Mouse (Mus musculus): ENCODE data around the gene Higd1b.
A peak's percentile ranks its signal among the peaks of the same experiment; 100 is the strongest.

Gene Higd1b

GRCm38 (mm10) chr11:102838126-102838525 is 2.5 kb downstream of the Higd1b start:
- DNase-seq (ENCODE audit: low spot score in 2 of 2) = no peak

GRCm38 (mm10) chr11:102838616-102839150 is 3.0 kb downstream of the Higd1b start:
- no peak for DNase-seq (ENCODE audit: low spot score in 2 of 2)

- no peak for DNase-seq (ENCODE audit: low spot score in 2 of 2)
These were observed 10.3 kb downstream of the Higd1b start for GRCm38 (mm10) chr11:102845926-102846325.

GRCm38 (mm10) chr11:102851883-102852282 is 16.2 kb downstream of the Higd1b start:
- peak in 1 of 2 experiments; percentile 38 for DNase-seq (ENCODE audit: low spot score in 2 of 2)

- DNase-seq (ENCODE audit: low spot score in 2 of 2) = no peak
These were observed 18.1 kb downstream of the Higd1b start for GRCm38 (mm10) chr11:102853760-102854159.

- no peak for DNase-seq (ENCODE audit: low spot score in 2 of 2)
These were observed 20.3 kb downstream of the Higd1b start for GRCm38 (mm10) chr11:102855941-102856340.

GRCm38 (mm10) chr11:102858951-102859350 is 23.3 kb downstream of the Higd1b start:
- peak in 1 of 2 experiments; percentile 28 for DNase-seq (ENCODE audit: low spot score in 2 of 2)

- DNase-seq (ENCODE audit: low spot score in 2 of 2) = peak; percentile 47 to 67
These were observed 24.3 kb downstream of the Higd1b start for GRCm38 (mm10) chr11:102859933-102860332.

GRCm38 (mm10) chr11:102864272-102864671 is 28.6 kb downstream of the Higd1b start:
- DNase-seq (ENCODE audit: low spot score in 2 of 2) = peak; percentile 41 to 70

GRCm38 (mm10) chr11:102874801-102875334 is 39.2 kb downstream of the Higd1b start:
- peak; percentile 57 to 77 for DNase-seq (ENCODE audit: low spot score in 2 of 2)

GRCm38 (mm10) chr11:102879558-102879957 is 43.9 kb downstream of the Higd1b start:
- DNase-seq (ENCODE audit: low spot score in 2 of 2) = no peak

GRCm38 (mm10) chr11:102880585-102881313 is 45.1 kb downstream of the Higd1b start, which contains the start of the genes Eftud2 and Ccdc103:
Gene Eftud2 (minus strand): TSS chr11:102880985.
Gene Ccdc103 (plus strand): TSS chr11:102881204.
- DNase-seq (ENCODE audit: low spot score in 2 of 2) = peak; percentile 95 to 97

- no peak for DNase-seq (ENCODE audit: low spot score in 2 of 2)
These were observed 45.9 kb downstream of the Higd1b start for GRCm38 (mm10) chr11:102881314-102882198.

- no peak for DNase-seq (ENCODE audit: low spot score in 2 of 2)
These were observed 49.1 kb downstream of the Higd1b start, which contains the start of gene Fam187a for GRCm38 (mm10) chr11:102884616-102885219. Gene Fam187a (plus strand): TSS chr11:102885169.

GRCm38 (mm10) chr11:102887433-102887832 is 51.8 kb downstream of the Higd1b start:
- DNase-seq (ENCODE audit: low spot score in 2 of 2) = no peak
